Mouse (Mus musculus) MN1 (cell line): Measurements from ENCODE around the gene Olfr785.
"Not testable (repeated sequence)": the region's sequence is repeated elsewhere in the genome, so short reads cannot be mapped to it uniquely, and the experiment has no call there.

Source experiments
- DNase-seq: peaks from one replicate; pipeline ENCODE4 v3.0.0-alpha.2; 2016; ENCODE audit warnings: low spot score

Olfr785 gene

DNA sequence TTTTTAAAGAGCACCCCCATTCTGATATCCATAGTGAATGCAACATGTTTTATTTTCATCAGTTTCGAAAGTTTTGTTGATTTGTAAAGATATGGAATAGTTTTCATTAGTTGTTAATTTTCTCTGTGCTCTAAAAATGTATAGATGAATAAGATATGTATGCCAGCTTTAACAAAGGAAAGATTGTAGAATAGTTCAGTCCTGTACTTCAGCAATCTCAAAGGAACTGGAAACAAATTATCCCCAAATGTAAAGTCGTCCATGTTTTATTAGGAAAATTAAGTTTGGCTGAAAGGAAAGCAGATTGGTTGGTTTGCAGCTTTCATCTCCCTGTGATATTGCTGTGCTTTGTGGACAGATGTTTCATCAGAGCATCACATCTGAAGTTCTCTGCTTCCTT is at the start of gene Olfr785:
Gene Olfr785 (plus strand): TSS at position 301 of the 400 bp plus-strand sequence.
- no peak for DNase-seq

DNA sequence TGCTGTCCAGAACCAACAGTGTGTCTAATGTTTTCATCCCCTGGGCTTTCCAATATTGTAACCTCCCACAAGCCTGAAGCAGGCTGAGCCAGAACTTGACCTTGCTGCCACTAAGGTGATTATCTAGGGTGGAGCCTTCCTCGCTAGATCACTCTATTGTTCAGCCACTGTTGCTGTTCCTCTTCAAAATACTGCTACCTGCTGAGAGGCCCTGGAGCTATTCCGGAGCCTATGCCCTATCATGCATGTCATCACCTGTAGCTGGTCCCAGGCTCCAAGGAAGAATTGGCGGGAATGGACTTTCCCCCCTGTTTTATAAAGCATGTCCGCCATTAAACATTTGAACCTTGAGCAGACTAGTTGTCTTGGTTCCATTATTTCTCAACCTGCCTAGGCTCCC is 48.7 kb upstream of the Olfr785 start:
- DNase-seq: not testable (repeated sequence)

GRCm38 (mm10) chr10:129357307-129357706 is 47.9 kb upstream of the Olfr785 start:
- DNase-seq: no peak

DNA sequence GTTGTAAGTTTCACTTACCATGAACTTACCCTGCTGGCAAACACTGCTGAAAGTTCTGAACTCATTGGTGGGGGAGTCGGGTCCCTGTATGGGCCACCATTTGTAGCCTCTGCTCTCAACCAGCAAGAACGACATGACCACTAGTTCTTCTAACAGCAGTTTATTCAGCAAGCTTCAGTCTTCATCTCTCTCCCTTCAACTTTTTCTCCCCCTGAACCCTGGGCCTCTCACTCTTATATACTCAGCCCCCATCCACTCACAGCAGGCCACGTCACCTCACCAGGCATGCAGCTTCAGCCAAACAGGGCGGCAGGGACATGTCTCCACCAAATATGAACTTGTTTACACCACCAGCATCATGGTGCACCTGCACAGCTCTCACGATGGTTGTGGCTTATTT is 31.2 kb upstream of the Olfr785 start:
- DNase-seq: not testable (repeated sequence)

GRCm38 (mm10) chr10:129383783-129384182 is 21.4 kb upstream of the Olfr785 start, which contains the start of gene Olfr784:
Gene Olfr784 (plus strand): TSS chr10:129384083.
- DNase-seq: no peak

DNA sequence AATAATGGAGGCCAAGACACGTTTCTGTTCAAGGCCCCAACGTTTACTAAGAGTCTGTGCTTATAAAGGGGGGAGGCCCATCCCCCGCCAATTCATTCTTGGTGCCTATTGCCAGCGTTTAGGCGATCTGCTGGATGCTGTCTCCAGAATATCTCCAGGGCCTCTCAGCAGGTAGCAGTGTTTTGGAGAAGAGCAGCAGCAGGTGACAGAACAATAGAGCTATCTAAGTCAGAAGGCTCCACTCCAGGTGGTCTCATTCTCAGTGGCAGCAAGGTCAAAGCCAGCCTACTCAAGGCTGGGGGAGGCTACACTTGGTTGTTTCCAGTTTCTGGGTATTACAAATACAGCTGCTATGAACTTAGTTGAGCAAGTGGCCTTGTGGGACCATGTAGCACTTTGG is 4.3 kb upstream of the Olfr785 start:
- DNase-seq: no peak

- no peak for DNase-seq
These were observed 21.8 kb downstream of the Olfr785 start, which contains the start of gene Olfr786 for GRCm38 (mm10) chr10:129427006-129427405. Gene Olfr786 (plus strand): TSS chr10:129427306.
